Mouse (Mus musculus) cerebellum, postnatal 25 days (tissue): ENCODE measurements around the gene Pnkd.

Source experiments
- DNase-seq, 2 experiments: peaks; one replicate each; pipeline ENCODE4 v3.0.0; 2021; ENCODE audit warnings: mixed read lengths in 2 of 2

Pnkd gene

DNA sequence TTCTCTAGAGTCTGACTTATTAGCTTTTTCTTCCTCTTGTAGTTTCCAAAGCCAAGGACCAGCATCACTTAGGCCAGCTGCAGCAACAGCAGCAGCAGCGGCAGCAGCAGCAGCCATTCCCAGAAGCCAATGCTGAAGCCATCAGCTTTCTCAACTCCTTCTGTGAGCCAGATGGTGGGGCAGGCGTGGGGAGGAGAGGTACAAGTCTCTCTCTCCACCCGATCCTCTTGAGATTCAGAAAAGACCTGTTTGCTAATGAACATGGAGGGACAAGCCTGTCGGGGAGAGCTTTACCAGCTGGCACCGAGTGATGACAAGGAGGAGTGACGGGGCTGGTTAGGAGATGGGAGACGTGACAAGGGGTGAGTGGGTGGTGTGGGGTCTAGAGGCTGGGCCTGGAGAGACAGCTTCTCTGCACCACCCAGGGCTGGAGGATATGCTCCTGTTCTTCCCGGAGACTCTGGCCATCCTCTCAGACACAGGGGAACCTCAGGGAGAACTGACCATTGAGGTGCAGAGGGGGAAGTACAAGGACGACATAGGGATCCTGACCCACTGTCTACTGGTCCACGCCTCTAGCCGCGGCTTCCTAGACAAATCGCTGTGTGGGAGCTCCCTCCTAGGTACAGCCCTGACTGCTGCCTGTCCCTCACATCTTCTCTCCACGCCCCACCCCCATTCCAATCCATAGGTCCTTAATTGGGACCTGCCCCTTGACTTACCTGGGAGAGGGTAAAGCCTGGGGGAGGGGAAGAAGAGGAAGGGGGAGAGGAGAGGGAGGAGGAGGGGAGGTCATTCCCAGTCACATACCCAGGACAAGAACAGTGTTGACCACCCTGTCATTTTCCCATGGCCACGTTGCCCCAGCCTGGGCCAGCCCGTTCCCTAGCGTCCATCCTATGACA is 77.8 kb downstream of the Pnkd start:
- no peak for DNase-seq

DNA sequence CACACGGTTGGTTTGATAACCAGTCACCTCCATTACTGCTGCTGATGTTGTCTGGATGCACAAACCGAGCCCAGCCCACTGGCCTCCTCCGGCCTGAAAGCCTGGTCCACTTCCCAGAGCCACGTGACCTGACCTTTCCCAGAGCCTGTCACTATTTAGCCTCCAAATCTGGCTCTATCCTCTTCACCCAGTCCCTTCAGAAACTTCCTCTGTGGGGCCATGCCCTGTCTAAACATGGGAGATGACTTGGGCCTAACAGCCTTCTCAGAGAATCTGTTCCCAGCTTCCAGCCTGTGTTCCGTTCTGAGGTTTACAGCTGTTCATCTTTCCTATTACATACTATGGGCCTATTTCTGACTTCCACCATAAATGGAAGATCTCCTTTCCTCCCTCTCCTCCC is 78.7 kb downstream of the Pnkd start:
- no peak for DNase-seq

DNA sequence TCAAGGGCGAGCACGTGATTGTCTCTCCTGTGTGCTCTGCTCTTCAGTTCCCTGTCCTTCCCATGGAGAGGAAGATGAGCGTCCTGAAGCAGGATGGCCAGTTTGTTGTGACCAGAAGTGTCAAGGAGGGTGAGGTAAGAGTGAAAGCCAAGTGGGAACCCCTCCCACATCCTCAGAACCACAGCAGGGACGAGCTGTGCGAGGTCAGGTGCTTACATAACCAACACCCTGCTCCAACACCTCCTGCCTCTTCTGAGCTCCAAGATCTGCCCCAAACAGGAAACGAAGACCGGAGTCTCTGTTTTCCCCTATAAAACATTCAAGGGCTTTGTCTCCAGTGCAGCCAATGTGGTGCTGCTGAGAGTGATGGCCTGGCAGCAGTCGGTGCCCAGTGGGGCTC is 79.5 kb downstream of the Pnkd start:
- DNase-seq, result no peak

GRCm38 (mm10) chr1:74367886-74368645 is 83.3 kb downstream of the Pnkd start:
- peak; percentile 47 to 65 for DNase-seq

GRCm38 (mm10) chr1:74370040-74370439 is 85.3 kb downstream of the Pnkd start:
- no peak for DNase-seq

DNA sequence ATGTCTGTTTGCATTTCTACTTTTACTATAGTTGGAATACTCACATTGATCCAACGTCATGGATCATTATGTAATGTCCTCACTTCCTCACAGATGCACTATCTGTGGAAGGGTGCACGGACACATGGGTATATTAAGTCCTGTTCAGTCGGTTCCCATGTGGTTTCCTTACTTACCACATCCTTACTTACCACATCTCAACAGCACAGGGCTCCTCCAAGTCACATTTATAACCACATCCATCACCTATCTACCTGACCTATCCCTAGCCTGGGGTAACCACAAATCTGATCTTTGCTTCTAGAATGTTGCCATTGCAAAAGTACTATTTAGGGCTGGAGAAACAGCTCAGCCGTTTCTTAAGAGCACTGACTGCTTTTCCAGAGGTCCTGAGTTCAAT is 88.6 kb downstream of the Pnkd start:
- DNase-seq, result no peak

GRCm38 (mm10) chr1:74374980-74375379 is 90.2 kb downstream of the Pnkd start, which contains the start of gene Slc11a1:
Slc11a1 (plus strand) TSS chr1:74375195.
- no peak for DNase-seq

- DNase-seq, result no peak
Observed at GRCm38 (mm10) chr1:74375561-74375960, 90.8 kb downstream of the Pnkd start.

DNA sequence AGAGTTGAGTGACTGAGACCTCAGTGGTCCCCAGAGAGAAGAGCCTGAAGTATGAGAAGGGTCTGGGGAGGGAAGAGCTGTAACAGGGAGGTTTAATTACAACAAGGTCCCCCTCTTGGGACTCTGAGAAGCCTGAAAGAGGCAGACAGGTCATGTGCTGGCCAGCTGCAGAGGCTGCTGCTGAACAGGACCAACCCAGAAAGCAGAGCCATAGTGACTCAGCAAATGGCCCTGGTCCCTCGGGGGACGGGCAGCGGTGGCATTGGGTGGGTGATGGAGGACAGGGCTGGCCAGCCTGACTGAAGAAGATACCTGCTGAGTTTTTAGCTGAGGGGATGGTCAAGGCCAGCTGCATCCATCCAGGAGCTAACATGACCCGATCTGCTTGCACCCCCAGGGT is 91.7 kb downstream of the Pnkd start:
- DNase-seq, result no peak

DNA sequence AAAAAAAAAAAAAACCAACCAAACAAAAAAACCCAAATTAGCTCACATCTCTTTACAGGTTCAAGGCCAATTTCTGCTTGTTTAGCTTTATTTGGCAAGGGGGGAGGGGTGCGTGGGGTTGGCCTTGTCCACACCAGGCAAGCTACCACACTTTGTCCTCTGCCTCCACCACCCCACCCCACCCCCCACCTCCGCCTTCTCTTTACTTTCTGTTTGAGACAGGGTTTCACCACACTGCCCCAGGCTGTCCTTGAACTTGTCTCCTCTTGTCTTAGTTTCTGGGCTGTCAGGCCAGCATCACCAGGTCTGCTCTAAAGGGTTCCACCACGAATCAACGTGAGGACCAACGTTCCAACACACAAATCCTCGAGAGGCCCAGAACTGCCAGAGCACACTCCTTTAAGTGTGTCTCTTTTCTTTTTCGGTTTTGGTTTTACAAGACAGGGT is 94.4 kb downstream of the Pnkd start:
- no peak for DNase-seq

- no peak for DNase-seq
Observed at GRCm38 (mm10) chr1:74380484-74380883, 95.8 kb downstream of the Pnkd start.

DNA sequence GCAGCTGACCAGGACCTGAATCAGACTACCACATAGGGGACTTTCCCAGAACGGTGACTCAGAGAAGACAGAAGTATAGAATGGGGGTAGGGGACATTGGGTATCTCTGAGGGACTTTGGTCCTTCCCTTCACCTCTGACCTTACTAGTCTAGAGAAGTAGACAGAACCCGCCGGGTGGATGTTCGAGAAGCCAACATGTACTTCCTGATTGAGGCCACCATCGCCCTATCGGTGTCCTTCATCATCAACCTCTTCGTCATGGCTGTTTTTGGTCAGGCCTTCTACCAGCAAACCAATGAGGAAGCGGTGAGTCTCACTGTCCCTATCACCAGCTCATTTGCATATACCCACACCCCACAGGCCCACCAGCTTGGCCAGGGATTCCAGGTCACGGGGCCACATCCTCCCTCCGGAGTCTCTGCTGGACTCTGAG is 96.9 kb downstream of the Pnkd start:
- no peak for DNase-seq

DNA sequence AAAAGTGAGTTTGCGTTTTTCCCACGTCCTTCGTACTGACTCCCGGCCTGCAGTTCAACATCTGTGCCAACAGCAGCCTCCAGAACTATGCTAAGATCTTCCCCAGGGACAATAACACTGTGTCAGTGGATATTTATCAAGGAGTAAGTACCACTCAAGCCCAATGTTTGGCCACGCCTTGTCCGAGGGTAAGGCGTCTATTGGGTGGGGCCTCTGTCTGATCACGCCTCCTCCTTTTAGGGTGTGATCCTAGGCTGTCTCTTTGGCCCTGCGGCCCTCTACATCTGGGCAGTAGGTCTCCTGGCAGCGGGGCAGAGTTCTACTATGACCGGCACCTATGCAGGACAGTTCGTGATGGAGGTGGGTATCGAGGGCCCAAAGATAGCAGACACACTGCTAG is 98.7 kb downstream of the Pnkd start:
- no peak for DNase-seq

GRCm38 (mm10) chr1:74384525-74384924 is 99.8 kb downstream of the Pnkd start:
- DNase-seq, result no peak

DNA sequence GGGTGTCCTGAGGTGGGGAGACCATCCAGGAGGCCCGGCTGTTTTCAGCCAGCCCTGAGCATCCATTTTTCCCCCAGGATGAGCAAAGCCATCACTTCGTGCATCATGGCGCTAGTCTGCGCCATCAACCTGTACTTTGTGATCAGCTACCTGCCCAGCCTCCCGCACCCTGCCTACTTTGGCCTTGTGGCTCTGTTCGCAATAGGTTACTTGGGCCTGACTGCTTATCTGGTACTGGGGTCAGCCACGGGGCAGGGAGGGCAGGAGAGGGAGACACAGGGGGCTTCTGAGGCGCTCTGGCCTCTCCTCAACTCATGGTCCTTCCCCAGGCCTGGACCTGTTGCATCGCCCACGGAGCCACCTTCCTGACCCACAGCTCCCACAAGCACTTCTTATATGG is 100.3 kb downstream of the Pnkd start:
- no peak for DNase-seq

- no peak for DNase-seq
Observed at GRCm38 (mm10) chr1:74385531-74385930, 100.8 kb downstream of the Pnkd start.

GRCm38 (mm10) chr1:74386363-74386713 is 101.6 kb downstream of the Pnkd start:
- no peak for DNase-seq

DNA sequence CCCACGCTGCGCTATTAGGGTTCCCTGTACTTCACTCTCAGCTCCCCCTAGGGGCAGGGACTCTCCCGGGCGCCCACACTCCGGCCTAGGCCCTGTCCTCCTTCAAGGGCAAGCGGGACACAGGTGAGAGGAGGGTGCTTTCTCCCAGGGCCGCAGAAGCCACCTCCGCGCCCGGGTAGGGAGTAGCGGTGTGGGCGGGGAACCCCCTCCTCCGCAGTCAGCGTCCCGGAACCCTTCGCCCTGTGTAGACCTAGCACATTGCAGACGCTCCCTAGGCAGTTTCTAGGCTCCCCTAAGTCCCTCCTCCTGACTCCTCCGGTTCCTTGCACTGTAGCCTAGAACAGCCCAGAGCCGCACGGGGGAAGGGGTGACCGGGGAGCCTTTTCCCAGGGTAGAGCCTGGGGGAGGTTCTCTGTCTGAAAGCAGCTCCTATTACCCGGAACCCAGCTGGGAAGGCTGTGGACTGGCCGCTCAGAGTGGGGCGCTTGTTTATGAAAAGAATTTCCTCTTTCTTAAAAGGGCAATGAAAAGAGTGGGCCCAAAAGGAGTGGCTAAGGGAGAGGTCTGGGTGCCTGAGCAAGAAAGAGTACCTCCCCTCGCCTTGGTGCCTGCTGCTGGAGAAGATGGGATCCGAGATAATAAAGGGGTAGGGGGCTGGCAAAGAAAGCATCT is 102.1 kb downstream of the Pnkd start:
- DNase-seq, result peak; percentile 95 to 98

DNA sequence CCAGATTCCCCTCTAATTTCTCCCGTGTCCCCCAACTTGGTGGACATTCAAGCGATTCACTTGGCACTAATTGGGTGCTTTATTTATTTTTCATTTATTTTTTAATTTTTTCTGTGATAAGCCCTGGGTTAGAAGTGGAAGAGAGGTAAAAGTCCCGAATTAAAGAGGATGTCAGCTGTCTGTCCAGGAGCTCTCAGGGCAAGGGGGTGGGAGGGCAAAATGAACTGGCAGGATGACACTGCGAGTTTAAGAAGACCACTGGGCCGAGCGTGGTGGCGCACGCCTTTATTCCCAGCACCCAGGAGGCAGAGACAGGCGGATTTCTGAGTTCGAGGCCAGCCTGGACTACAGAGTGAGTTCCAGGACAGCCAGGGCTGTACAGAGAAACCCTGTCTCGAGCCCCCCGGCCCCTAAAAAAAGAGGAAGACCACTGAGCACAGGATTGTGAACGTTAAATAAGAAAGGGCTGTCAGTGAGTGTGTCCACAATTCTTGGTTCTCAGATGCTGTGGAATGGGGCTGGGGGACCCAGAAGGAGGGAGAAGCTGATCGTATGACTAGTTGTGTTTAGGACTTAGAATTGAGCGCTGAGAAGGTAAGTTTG is 102.8 kb downstream of the Pnkd start:
- DNase-seq, result peak in 1 of 2 experiments; percentile 33

GRCm38 (mm10) chr1:74388398-74388920 is 103.7 kb downstream of the Pnkd start:
- DNase-seq, result no peak

DNA sequence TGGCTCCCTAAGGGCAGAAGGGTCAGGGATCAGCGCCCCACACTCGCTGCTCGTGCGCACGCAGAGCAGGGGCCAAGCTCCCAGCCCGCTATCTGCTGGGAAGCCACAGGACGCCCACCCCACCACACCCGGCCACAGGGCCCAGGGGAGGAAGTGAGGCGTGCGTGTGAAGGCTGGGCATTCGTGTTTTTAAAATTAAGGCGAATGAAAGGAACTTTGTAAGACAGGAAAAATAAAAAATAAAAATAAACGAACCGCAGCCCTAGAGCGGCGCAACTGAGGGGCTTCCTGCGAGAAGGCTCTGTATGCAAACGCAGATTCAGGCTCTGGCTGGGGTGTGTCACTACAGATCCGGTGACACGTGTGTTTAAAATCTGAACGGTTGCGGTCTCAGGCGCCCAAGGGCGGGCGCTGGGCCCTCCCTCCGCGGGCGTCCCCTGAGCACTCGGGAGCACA is 105.1 kb downstream of the Pnkd start:
- DNase-seq, result no peak

- DNase-seq, result peak; percentile 62 to 77
Observed at GRCm38 (mm10) chr1:74390287-74390906, 105.7 kb downstream of the Pnkd start.
